Mouse (Mus musculus) heart, postnatal 0 days (tissue): ENCODE data around the gene Rbp3. TPM values are rescaled to one million over a fixed set of nuclear protein-coding genes. Genes with fewer than 3 reads are reported as not detected.

Experiments
- ATAC-seq: fragments of 200-750 bp; cut with Nextera tagmentation; 2 replicates; pipeline ENCODE4 v1.8.0; 2017; ENCODE audit warnings: low read depth, moderate number of reproducible peaks, moderate library complexity; ENCODE audit not compliant: insufficient read depth
- DNase-seq: peaks from one replicate; pipeline ENCODE4 v3.0.0-alpha.2; 2016; ENCODE audit warnings: low spot score
- H3K27ac ChIP-seq: fragments of 300-500 bp; sonication (generic); 2 replicates; pipeline ENCODE4 v1.5.1; 2014; ENCODE audit warnings: low read depth, mild to moderate bottlenecking
- H3K27me3 ChIP-seq: fragments of 300-500 bp; sonication (generic); 2 replicates; pipeline ENCODE4 v1.6.1; 2014; ENCODE audit warnings: low read length, mixed read lengths; ENCODE audit not compliant: control insufficient read depth, insufficient read depth
- H3K36me3 ChIP-seq: fragments of 300-500 bp; sonication (generic); replicated peaks from 2 replicates; pipeline ENCODE4 v1.6.1; 2014; ENCODE audit warnings: low read length, mixed read lengths; ENCODE audit not compliant: control insufficient read depth, insufficient read depth
- H3K4me1 ChIP-seq: fragments of 300-500 bp; sonication (generic); 2 replicates; pipeline ENCODE4 v1.6.1; 2014; ENCODE audit warnings: antibody characterized with exemption; ENCODE audit not compliant: control insufficient read depth, insufficient read depth
- H3K4me2 ChIP-seq: fragments of 300-500 bp; sonication (generic); 2 replicates; pipeline ENCODE4 v1.6.1; 2014; ENCODE audit warnings: low read depth, mild to moderate bottlenecking, low read length, moderate library complexity
- H3K4me3 ChIP-seq: fragments of 300-500 bp; sonication (generic); 2 replicates; pipeline ENCODE4 v1.5.1; 2014; ENCODE audit warnings: low read depth, low read length
- H3K9ac ChIP-seq: fragments of 300-500 bp; sonication (generic); replicated peaks from 2 replicates; pipeline ENCODE4 v1.6.1; 2014; ENCODE audit warnings: low read depth, low read length, mixed read lengths
- H3K9me3 ChIP-seq: fragments of 300-500 bp; sonication (generic); replicated peaks from 2 replicates; pipeline ENCODE4 v1.6.1; 2016; ENCODE audit warnings: low read length; ENCODE audit not compliant: control insufficient read depth
- CTCF ChIP-seq: IDR thresholded peaks from 2 replicates; pipeline ENCODE4 v1.5.1; 2016; ENCODE audit warnings: antibody characterized with exemption, control low read depth, low read depth
- EP300 ChIP-seq: IDR thresholded peaks from 2 replicates; pipeline ENCODE4 v1.6.1; 2016; ENCODE audit warnings: antibody characterized with exemption, low read depth
- WGBS: fragments of 180-500 bp; shearing (Covaris S2); extraction: QIAGEN DNeasy Blood & Tissue Kit; methylation state at CpG from one replicate; pipeline ENCODE4 v1.1.7; 2014; 5-methylcytosine and 5-hydroxymethylcytosine counted together
- polyA plus RNA-seq: library from polyadenylated mRNA; unstranded; fragments of >200 nt; fragmentation: Nextera tagmentation; extraction: Ambion mirVana; gene quantifications from 2 replicates; pipeline ENCODE4 v1.2.1, GENCODE M21; 2015
- total RNA-seq: library from RNA; depleted of rRNA; stranded (reverse); fragments of >200 nt; gene quantifications from 2 replicates; pipeline ENCODE4 v1.2.3, GENCODE M21; 2014; ENCODE audit warnings: low replicate concordance; rRNA removed

Gene Rbp3
- total and polyA plus RNA-seq, 2 experiments from 2014 or later: not detected

DNA sequence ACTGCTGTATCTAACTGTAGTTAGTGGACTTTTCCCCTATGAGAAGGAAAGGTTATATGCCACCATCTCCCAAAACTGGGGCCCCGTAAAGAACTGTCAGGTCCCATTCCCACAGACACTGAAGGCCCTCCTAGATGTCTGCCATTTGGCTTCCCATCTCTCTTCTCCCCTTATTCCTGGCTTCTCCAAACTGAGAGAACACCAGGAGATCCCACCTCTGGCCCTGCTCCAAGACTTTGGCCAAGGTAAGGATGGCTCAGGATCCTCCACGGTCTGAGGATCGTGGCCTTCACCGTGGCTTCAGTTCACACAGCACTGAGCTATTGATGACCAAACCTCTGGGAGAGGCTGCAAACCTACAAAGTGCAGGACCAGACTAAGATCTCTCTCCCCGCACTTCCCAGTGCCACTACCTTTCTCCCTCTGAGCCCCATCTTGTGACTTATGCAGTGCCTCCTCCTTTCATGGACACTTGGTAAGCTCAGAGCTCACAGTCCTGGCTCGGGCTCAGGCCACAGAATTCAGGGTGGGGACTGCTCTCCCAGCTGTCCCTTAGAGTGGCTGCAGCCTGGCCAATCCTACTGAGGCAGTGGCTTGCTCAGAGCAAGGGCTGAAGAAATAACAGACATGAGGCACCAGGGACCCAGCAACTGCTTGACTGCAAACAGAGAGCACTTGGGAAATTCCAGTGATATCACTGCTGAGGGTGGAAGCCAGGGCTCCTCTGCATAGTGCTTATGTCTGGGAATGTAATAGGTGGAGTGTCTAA, 39.9 kb downstream of the Rbp3 start:
- Histone ChIP-seq H3K9me3 (no peaks in the 10 kb centered on the region), H3K36me3 (no peaks in the 10 kb centered on the region), H3K4me2 (no peak overlapping the region), H3K27ac (no peak overlapping the region), H3K9ac (no peak overlapping the region), H3K4me1 (no peaks in the 10 kb centered on the region), H3K4me3 (no peak overlapping the region), H3K27me3 (no peaks in the 10 kb centered on the region)
- no peak for DNase-seq
- 74% methylated on average over 6 of the region's 6 CpGs for WGBS
- TF ChIP-seq EP300 (no peak), CTCF (no peak)
- ATAC-seq: 0 out of 2 replicates have a peak, but pooled peaks have one; percentile 14

DNA sequence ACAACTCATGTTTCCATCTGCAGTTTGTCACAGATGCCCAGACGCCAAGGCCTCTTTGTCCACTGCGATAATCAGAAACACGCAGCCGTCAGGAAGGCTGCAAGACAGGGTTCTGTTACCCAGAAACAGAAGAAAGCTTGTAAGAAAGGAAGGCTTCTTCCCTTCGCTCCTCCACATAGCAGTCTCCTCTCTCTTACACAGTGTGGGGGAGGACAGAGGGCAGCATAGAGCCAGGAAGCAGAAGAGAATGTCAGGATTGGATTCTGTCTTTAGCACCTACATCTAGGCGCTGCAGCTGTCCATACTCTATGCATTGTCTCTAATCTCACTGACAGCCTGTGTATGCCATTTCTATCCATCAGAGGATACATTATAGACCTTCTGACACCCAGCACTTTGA, 43.6 kb downstream of the Rbp3 start:
- H3K4me1 ChIP-seq: no peaks in the 10 kb centered on the region
- no peaks in the 10 kb centered on the region for H3K9me3 ChIP-seq
- no peak overlapping the region for H3K4me3 ChIP-seq
- no peak overlapping the region for H3K9ac ChIP-seq
- 35% methylated on average over 6 of the region's 6 CpGs for WGBS
- ATAC-seq (no peak), DNase-seq (no peak)
- no peaks in the 10 kb centered on the region for H3K36me3 ChIP-seq
- no peaks in the 10 kb centered on the region for H3K27me3 ChIP-seq
- H3K4me2 ChIP-seq: no peak overlapping the region
- peak; percentile 19; the same call in 1 of the 2 replicates for TF ChIP-seq CTCF
- TF ChIP-seq EP300: no peak
- H3K27ac ChIP-seq: no peak overlapping the region

DNA sequence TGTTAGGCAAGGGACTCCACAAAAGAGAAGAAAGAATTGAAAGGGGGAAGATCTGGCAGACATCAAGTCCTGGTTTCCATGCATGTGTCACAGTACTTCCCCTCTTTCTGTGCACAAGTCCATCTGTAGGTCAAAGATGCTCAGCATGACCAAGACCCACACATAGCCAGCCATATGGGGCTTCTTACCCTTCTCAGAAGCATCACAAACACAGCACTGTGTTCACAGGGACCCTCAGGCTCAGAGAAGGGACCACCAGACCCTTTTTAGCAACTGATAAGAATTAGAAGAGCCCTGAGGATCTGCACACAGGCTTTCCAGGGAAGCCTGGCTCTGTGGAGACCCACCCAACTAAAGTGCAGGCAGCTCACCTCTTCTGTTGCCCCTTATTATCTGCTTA, 46.3 kb downstream of the Rbp3 start:
- Histone ChIP-seq H3K9me3 (no peaks in the 10 kb centered on the region), H3K4me2 (no peak overlapping the region), H3K27ac (no peak overlapping the region), H3K4me1 (no peaks in the 10 kb centered on the region), H3K9ac (no peak overlapping the region), H3K27me3 (no peaks in the 10 kb centered on the region), H3K36me3 (no peaks in the 10 kb centered on the region), H3K4me3 (no peak overlapping the region)
- ATAC-seq (no peak), DNase-seq (no peak)
- TF ChIP-seq EP300: no peak
- no peak for TF ChIP-seq CTCF

DNA sequence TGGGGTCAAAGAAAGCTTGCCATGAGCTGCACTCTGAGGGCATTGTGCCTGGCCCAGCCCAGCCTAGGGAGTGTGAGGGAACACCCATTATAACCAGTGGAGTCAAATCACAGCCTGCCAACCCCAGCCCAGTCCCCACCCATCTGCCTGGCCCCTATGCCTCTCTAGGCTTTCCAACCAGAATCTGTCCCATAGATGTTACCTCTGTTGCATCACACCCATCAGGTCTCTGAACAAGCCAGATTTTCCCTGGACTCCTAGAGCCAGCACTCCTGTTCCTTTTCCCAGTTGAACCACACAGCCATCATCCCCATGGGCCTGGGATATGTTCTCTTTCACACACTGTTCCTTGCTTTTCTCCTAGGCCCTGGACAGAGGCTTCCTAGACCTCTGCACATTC, 47.6 kb downstream of the Rbp3 start:
- no peaks in the 10 kb centered on the region for H3K27me3 ChIP-seq
- H3K4me3 ChIP-seq: no peak overlapping the region
- H3K9me3 ChIP-seq: no peaks in the 10 kb centered on the region
- ATAC-seq (no peak), DNase-seq (no peak)
- H3K4me1 ChIP-seq: no peaks in the 10 kb centered on the region
- no peak overlapping the region for H3K9ac ChIP-seq
- H3K4me2 ChIP-seq: no peak overlapping the region
- H3K36me3 ChIP-seq: no peaks in the 10 kb centered on the region
- no peak overlapping the region for H3K27ac ChIP-seq
- TF ChIP-seq CTCF (no peak), EP300 (no peak)

DNA sequence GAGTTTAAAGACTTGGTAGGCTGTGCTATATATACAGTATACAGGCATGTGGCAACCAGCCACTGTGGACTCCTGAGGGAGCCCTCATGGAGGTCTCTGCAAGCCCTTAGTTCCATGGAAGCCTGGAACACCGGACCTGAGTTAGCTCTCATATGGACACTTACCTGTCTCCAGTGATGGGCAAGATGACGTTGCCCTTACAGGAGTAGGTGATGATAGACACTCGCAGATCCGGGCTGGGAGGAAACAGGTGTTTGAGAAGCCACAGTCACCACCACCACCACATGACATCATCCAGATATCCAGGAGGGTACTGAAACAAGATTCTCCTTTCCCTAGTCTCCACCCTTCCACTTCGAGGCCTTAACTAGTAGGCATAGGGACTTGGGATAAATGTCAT, 48.6 kb downstream of the Rbp3 start:
- no peaks in the 10 kb centered on the region for H3K9me3 ChIP-seq
- no peaks in the 10 kb centered on the region for H3K4me1 ChIP-seq
- no peak overlapping the region for H3K9ac ChIP-seq
- ATAC-seq: no peak
- H3K4me3 ChIP-seq: no peak overlapping the region
- H3K27me3 ChIP-seq: no peaks in the 10 kb centered on the region
- WGBS: 69% methylated on average over 5 of the region's 5 CpGs
- no peak overlapping the region for H3K4me2 ChIP-seq
- TF ChIP-seq CTCF (no peak), EP300 (no peak)
- no peak for DNase-seq
- no peaks in the 10 kb centered on the region for H3K36me3 ChIP-seq
- H3K27ac ChIP-seq: no peak overlapping the region

Other genes starting within 250 kb of the Rbp3 start
- 1.1 and 2.2 TPM in 2 replicates for gene Gdf10, start 30.4 kb upstream of the Rbp3 start, total RNA-seq
- gene Gdf10, start 30.4 kb upstream of the Rbp3 start, polyA plus RNA-seq: 1.6 and 2.3 TPM in 2 replicates
- 0.12 and 3.0 TPM in 2 replicates for gene Gdf2, start 13.0 kb upstream of the Rbp3 start, total RNA-seq
- gene Gdf2, start 13.0 kb upstream of the Rbp3 start, polyA plus RNA-seq: 0.25 and 0.27 TPM in 2 replicates
- not detected in 2 replicates for gene Zfp488, start 24.8 kb downstream of the Rbp3 start, total RNA-seq
- not detected in 2 replicates for gene Zfp488, start 24.8 kb downstream of the Rbp3 start, polyA plus RNA-seq
- gene Gm30083, start 61.2 kb downstream of the Rbp3 start, total RNA-seq: not detected in 2 replicates
- not detected in 2 replicates for gene Gm30083, start 61.2 kb downstream of the Rbp3 start, polyA plus RNA-seq
- gene Gm5460, start 62.8 kb downstream of the Rbp3 start, total RNA-seq: not detected in 2 replicates
- 0.04 and 0.05 TPM in 2 replicates for gene Gm5460, start 62.8 kb downstream of the Rbp3 start, polyA plus RNA-seq
- gene Antxrl, start 98.7 kb downstream of the Rbp3 start, total RNA-seq: not detected in 2 replicates
- not detected in 2 replicates for gene Antxrl, start 98.7 kb downstream of the Rbp3 start, polyA plus RNA-seq
- gene Anxa8, start 132.0 kb downstream of the Rbp3 start, total RNA-seq: 4.8 and 5.5 TPM in 2 replicates
- gene Anxa8, start 132.0 kb downstream of the Rbp3 start, polyA plus RNA-seq: 1.7 and 2.3 TPM in 2 replicates
- gene A630023A22Rik, start 148.8 kb downstream of the Rbp3 start, total RNA-seq: not detected in 2 replicates
- gene A630023A22Rik, start 148.8 kb downstream of the Rbp3 start, polyA plus RNA-seq: not detected in 2 replicates
- not detected in 2 replicates for gene Npy4r, start 198.5 kb downstream of the Rbp3 start, total RNA-seq
- 0.04 and 0.08 TPM in 2 replicates for gene Npy4r, start 198.5 kb downstream of the Rbp3 start, polyA plus RNA-seq
- gene Gprin2, start 247.7 kb downstream of the Rbp3 start, total RNA-seq: 0.31 and 0.53 TPM in 2 replicates
- gene Gprin2, start 247.7 kb downstream of the Rbp3 start, polyA plus RNA-seq: 0.11 and 0.18 TPM in 2 replicates